ENCODE assay signal across 9 mouse cellular contexts in genomic region chr6:86128504-86128903, GRCm38 (mm10).
DNase-seq lines count a peak whose midpoint lies in the region; ATAC-seq and TF ChIP-seq lines count a peak whose summit lies in the region.
"Had no signal": no experiment of that assay in that cellular context is flagged by ENCODE, and none has a peak within 500 bp of the region (broad histone marks: within the 10 kb centered on the region; RNA-seq: fewer than 3 reads in every experiment).

No protein-coding gene starts in this region.

- H3K9ac ChIP-seq in midbrain, postnatal 0 days (replicated peaks; ENCODE audit: low read length, poor library complexity, severe bottlenecking) = no peak overlapping the region
- H3K9ac ChIP-seq in liver, embryonic 13.5 days = peak overlapping the region; percentile 7; the same call in 1 of the 2 replicates
- H3K9ac ChIP-seq: hindbrain, embryonic 15.5 days had no signal

- H3K4me3 ChIP-seq in midbrain, postnatal 0 days (ENCODE audit: low read depth, low read length) = no peak overlapping the region
- H3K4me3 ChIP-seq in midbrain, embryonic 10.5 days = no peak overlapping the region
- H3K4me3 ChIP-seq in bone marrow macrophage, adult 2 months (ENCODE audit: insufficient read depth, low read length) = no peak overlapping the region
- H3K4me3 ChIP-seq in liver, embryonic 13.5 days (replicated peaks) = no peak overlapping the region
- H3K4me3 ChIP-seq: hindbrain, embryonic 15.5 days had no signal

- TF ChIP-seq POLR2A in bone marrow macrophage, adult 2 months (IDR thresholded peaks at IDR 0.05; ENCODE audit: borderline replicate concordance, low read depth, low read length) = no peak

- H3K9me3 ChIP-seq in midbrain, postnatal 0 days (ENCODE audit: low read length) = no peaks in the 10 kb centered on the region
- no peaks in the 10 kb centered on the region for H3K9me3 ChIP-seq in midbrain, embryonic 10.5 days (replicated peaks)
- no peaks in the 10 kb centered on the region for H3K9me3 ChIP-seq in liver, embryonic 13.5 days (replicated peaks)
- H3K9me3 ChIP-seq: hindbrain, embryonic 15.5 days had no signal

- H3K27me3 ChIP-seq in midbrain, postnatal 0 days (ENCODE audit: insufficient read depth, low read length) = no peaks in the 10 kb centered on the region
- no peaks in the 10 kb centered on the region for H3K27me3 ChIP-seq in midbrain, embryonic 10.5 days (ENCODE audit: low read depth, poor library complexity, severe bottlenecking)
- no peaks in the 10 kb centered on the region for H3K27me3 ChIP-seq in liver, embryonic 13.5 days
- H3K27me3 ChIP-seq: hindbrain, embryonic 15.5 days had no signal

- no peak overlapping the region for H3K4me2 ChIP-seq in midbrain, postnatal 0 days (ENCODE audit: low read depth, low read length, poor library complexity, severe bottlenecking)
- H3K4me2 ChIP-seq in liver, embryonic 13.5 days = no peak overlapping the region
- H3K4me2 ChIP-seq: hindbrain, embryonic 15.5 days had no signal

- H3K4me1 ChIP-seq in midbrain, postnatal 0 days (ENCODE audit: insufficient read depth, low read length) = 0 out of 2 replicates have a peak, but pooled peaks cover 4% of the 10 kb centered on the region
- peaks cover 8% of the 10 kb centered on the region for H3K4me1 ChIP-seq in midbrain, embryonic 10.5 days
- H3K4me1 ChIP-seq in bone marrow macrophage, adult 2 months (ENCODE audit: control insufficient read depth, insufficient read depth, low read length) = no peaks in the 10 kb centered on the region
- peaks cover 62% of the 10 kb centered on the region for H3K4me1 ChIP-seq in liver, embryonic 13.5 days (replicated peaks)

- no peak overlapping the region for H3K27ac ChIP-seq in midbrain, postnatal 0 days (ENCODE audit: low read depth, low read length)
- no peak overlapping the region for H3K27ac ChIP-seq in midbrain, embryonic 10.5 days (replicated peaks)
- H3K27ac ChIP-seq in bone marrow macrophage, adult 2 months (ENCODE audit: insufficient read depth, low read depth, low read length) = no peak overlapping the region
- peak overlapping the region; percentile 91 for H3K27ac ChIP-seq in liver, embryonic 13.5 days
- H3K27ac ChIP-seq: hindbrain, embryonic 15.5 days had no signal

- no peaks in the 10 kb centered on the region for H3K36me3 ChIP-seq in midbrain, postnatal 0 days (ENCODE audit: insufficient read depth, low read length)
- no peaks in the 10 kb centered on the region for H3K36me3 ChIP-seq in midbrain, embryonic 10.5 days
- H3K36me3 ChIP-seq in liver, embryonic 13.5 days = no peaks in the 10 kb centered on the region
- H3K36me3 ChIP-seq: hindbrain, embryonic 15.5 days had no signal

- peak; percentile 45 to 52 for DNase-seq in cerebellum, postnatal 10 days
- no peak for DNase-seq in midbrain, postnatal 0 days (ENCODE audit: low spot score)
- no peak for DNase-seq in midbrain, embryonic 10.5 days (ENCODE audit: low spot score)
- peak; percentile 44 for DNase-seq in liver, embryonic 13.5 days
- peak; percentile 69 for DNase-seq in thymus, postnatal 4 days
- DNase-seq in MN1 (ENCODE audit: low spot score) = no peak

- WGBS in midbrain, postnatal 0 days = 50% methylated on average over 4 of the region's 4 CpGs
- 61% methylated on average over 4 of the region's 4 CpGs for WGBS in midbrain, embryonic 10.5 days
- 38% methylated on average over 4 of the region's 4 CpGs for WGBS in liver, embryonic 13.5 days (ENCODE audit: insufficient replicate concordance)

- peak; percentile 59 for TF ChIP-seq CTCF in midbrain, postnatal 0 days (IDR thresholded peaks at IDR 0.05)
- peak; percentile 37 for TF ChIP-seq CTCF in bone marrow macrophage, adult 2 months (IDR thresholded peaks at IDR 0.05; ENCODE audit: low read depth, low read length)

- ATAC-seq in cerebellum, adult (ENCODE audit: insufficient number of reproducible peaks, low FRiP score, low TSS enrichment) = no peak
- no peak for ATAC-seq in midbrain, postnatal 0 days (ENCODE audit: low FRiP score)
- ATAC-seq in liver, embryonic 13.5 days (ENCODE audit: low read depth) = no peak

Comparison
In these comparisons a context has a peak if more than half of its experiments do, and no peak if none do; other contexts are left out.
1. DNase-seq: peak in cerebellum, postnatal 10 days (2 of 2), liver, embryonic 13.5 days (single experiment) and thymus, postnatal 4 days (single experiment); none in midbrain, postnatal 0 days (single experiment), midbrain, embryonic 10.5 days (single experiment) and MN1 (single experiment).